Mouse (Mus musculus) liver, postnatal 0 days (tissue): Measurements from ENCODE around the gene Nacc1. TPM values are rescaled to one million over a fixed set of nuclear protein-coding genes. Genes with fewer than 3 reads are reported as not detected.

ENCODE experiments used
- ATAC-seq: fragments of 200-750 bp; cut with Nextera tagmentation; 2 replicates; pipeline ENCODE4 v1.8.0; 2017; ENCODE audit warnings: mild to moderate bottlenecking, moderate library complexity
- DNase-seq: peaks from one replicate; pipeline ENCODE4 v3.0.0-alpha.2; 2016
- H3K27ac ChIP-seq: fragments of 300-500 bp; sonication (generic); 2 replicates; pipeline ENCODE4 v1.5.1; 2014; ENCODE audit warnings: antibody characterized with exemption, moderate library complexity, mild to moderate bottlenecking, low read depth
- H3K27me3 ChIP-seq: fragments of 300-500 bp; sonication (generic); 2 replicates; pipeline ENCODE4 v1.6.1; 2014; ENCODE audit warnings: low read length, control low read depth, mixed read lengths; ENCODE audit not compliant: insufficient read depth
- H3K36me3 ChIP-seq: fragments of 300-500 bp; sonication (generic); replicated peaks from 2 replicates; pipeline ENCODE4 v1.6.1; 2014; ENCODE audit warnings: mild to moderate bottlenecking, control low read depth, low read length, moderate library complexity, mixed read lengths; ENCODE audit not compliant: insufficient read depth
- H3K4me1 ChIP-seq: fragments of 300-500 bp; sonication (generic); 2 replicates; pipeline ENCODE4 v1.6.1; 2014; ENCODE audit warnings: antibody characterized with exemption, mild to moderate bottlenecking, control low read depth; ENCODE audit not compliant: insufficient read depth
- H3K4me2 ChIP-seq: fragments of 300-500 bp; sonication (generic); 2 replicates; pipeline ENCODE4 v1.6.1; 2014; ENCODE audit warnings: low read depth, mild to moderate bottlenecking, low read length, moderate library complexity, mixed read lengths
- H3K4me3 ChIP-seq: fragments of 300-500 bp; sonication (generic); 2 replicates; pipeline ENCODE4 v1.5.1; 2014; ENCODE audit warnings: low read depth, low read length
- H3K9ac ChIP-seq: fragments of 300-500 bp; sonication (generic); replicated peaks from 2 replicates; pipeline ENCODE4 v1.6.1; 2014; ENCODE audit warnings: mild to moderate bottlenecking, moderate library complexity
- H3K9me3 ChIP-seq: fragments of 300-500 bp; sonication (generic); 2 replicates; pipeline ENCODE4 v1.6.1; 2016; ENCODE audit warnings: mild to moderate bottlenecking, control low read depth, low read length, mixed read lengths
- CTCF ChIP-seq: sonication (generic); IDR thresholded peaks from 2 replicates; pipeline ENCODE4 v1.5.1; 2016; ENCODE audit warnings: antibody characterized with exemption, low read depth
- EP300 ChIP-seq: IDR thresholded peaks from 2 replicates; pipeline ENCODE4 v1.6.1; 2016; ENCODE audit warnings: antibody characterized with exemption, low read depth, mild to moderate bottlenecking
- WGBS: fragments of 180-500 bp; shearing (Covaris S2); extraction: QIAGEN DNeasy Blood & Tissue Kit; methylation state at CpG from one replicate; pipeline ENCODE4 v1.1.7; 2014; ENCODE audit not compliant: insufficient replicate concordance; 5-methylcytosine and 5-hydroxymethylcytosine counted together
- polyA plus RNA-seq: library from polyadenylated mRNA; unstranded; fragments of >200 nt; fragmentation: Nextera tagmentation; extraction: Ambion mirVana; gene quantifications from 2 replicates; pipeline ENCODE4 v1.2.1, GENCODE M21; 2015

Gene Nacc1
- polyA plus RNA-seq, 1 experiment from 2014 or later, result 3.6 TPM

GRCm38 (mm10) chr8:84662581-84663065 is 25.0 kb downstream of the Nacc1 start, which contains the start of gene Ier2:
Ier2 (minus strand) TSS chr8:84662852.
- Histone ChIP-seq H3K4me3 (peak within 1 kb of the TSS; percentile 91), H3K4me1 (peaks cover 43% of the 10 kb centered on the region), H3K9ac (peak within 1 kb of the TSS; percentile 95), H3K27me3 (no peaks in the 10 kb centered on the region), H3K27ac (peak within 1 kb of the TSS; percentile 99), H3K4me2 (peak within 1 kb of the TSS; percentile 85), H3K36me3 (no peaks in the 10 kb centered on the region), H3K9me3 (no peaks in the 10 kb centered on the region)
- DNase-seq (peak; percentile 93), ATAC-seq (peak; percentile 56)
- under 1% methylated on average over 27 of the region's 27 CpGs for WGBS
- TF ChIP-seq EP300 (peak; percentile 72), CTCF (no peak)

DNA sequence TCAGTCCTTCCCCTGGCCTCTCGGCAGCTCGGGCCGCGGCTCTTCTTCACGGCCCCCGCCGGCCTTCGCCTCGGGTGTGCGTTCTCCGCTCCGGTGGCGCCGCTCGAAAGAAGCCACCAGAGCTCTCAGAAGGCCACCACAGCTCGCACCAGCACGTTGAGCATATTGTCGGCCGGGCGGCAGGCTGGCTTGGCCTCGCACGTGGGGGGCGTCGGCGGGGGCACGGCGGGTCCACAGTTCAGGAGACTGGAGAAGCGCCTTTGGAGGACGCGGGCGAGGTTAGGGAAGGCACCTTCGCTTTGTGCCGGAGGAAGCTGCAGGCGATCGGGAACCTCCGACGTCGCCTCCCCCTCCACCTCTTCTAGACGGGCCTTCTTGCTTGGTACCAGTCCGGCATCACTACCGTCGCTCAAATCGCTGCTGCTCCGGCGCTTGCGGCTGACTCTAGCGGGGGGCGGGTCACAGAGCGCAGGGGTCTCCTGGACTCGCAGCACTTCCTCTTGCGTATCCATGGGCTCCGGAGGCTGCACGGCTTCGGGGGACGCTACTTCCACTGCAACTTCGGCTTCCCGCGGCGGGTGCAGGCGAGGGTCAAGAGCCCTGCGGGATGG is 25.6 kb downstream of the Nacc1 start:
- H3K4me3 ChIP-seq, result peak overlapping the region; percentile 91
- peak overlapping the region; percentile 85 for H3K4me2 ChIP-seq
- no peaks in the 10 kb centered on the region for H3K36me3 ChIP-seq
- H3K9me3 ChIP-seq, result no peaks in the 10 kb centered on the region
- H3K27ac ChIP-seq, result peak overlapping the region; percentile 99
- no peak for TF ChIP-seq EP300
- no peak for TF ChIP-seq CTCF
- peak overlapping the region; percentile 95 for H3K9ac ChIP-seq
- DNase-seq (peak; percentile 70), ATAC-seq (peak; percentile 2)
- WGBS, result under 1% methylated on average over 58 of the region's 61 CpGs
- no peaks in the 10 kb centered on the region for H3K27me3 ChIP-seq
- peaks cover 49% of the 10 kb centered on the region for H3K4me1 ChIP-seq

- ATAC-seq, result peak; percentile 71
- WGBS, result under 1% methylated on average over 24 of the region's 24 CpGs
- H3K27me3 ChIP-seq, result no peaks in the 10 kb centered on the region
- DNase-seq, result peak; percentile 92
- H3K36me3 ChIP-seq, result no peaks in the 10 kb centered on the region
- peak overlapping the region; percentile 85 for H3K4me2 ChIP-seq
- H3K9ac ChIP-seq, result peak overlapping the region; percentile 95
- peak overlapping the region; percentile 91 for H3K4me3 ChIP-seq
- TF ChIP-seq EP300 (no peak), CTCF (0 out of 2 replicates have a peak, but pooled peaks have one; percentile 9)
- H3K9me3 ChIP-seq, result no peaks in the 10 kb centered on the region
- H3K27ac ChIP-seq, result peak overlapping the region; percentile 99
- peaks cover 55% of the 10 kb centered on the region for H3K4me1 ChIP-seq
Observed at GRCm38 (mm10) chr8:84661458-84661871, 26.2 kb downstream of the Nacc1 start.

DNA sequence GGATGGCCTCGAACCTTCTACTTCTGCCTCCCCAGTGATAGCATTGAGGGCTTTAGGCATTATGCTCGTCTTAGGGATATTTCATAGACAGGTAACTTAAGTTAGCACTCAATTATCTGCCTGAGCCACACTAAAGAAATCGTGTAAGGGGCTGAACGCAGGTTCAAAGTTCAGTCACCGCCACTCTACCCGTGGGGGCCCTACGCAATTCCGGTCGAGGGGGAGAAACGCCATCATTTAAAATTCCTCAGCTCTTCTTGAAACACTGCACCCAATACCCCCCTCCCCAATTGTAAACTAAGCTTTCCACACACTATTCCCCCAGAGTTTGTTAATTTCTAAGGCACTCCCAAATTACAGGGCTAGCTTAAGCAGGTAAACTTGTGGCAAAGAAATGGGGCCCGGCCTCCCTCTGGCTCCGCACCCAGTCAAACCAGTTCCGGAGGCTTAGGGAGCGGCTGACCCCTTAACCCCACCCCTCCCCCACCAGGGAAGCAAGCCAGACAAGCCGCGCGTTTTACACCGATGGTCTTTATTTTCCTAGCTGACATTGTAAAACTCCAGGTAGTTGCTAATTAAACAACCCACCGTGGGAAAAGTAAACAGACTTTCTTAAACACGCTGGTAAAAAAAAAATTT is 26.7 kb downstream of the Nacc1 start:
- no peak for TF ChIP-seq EP300
- no peak for TF ChIP-seq CTCF
- H3K9me3 ChIP-seq, result no peaks in the 10 kb centered on the region
- peak overlapping the region; percentile 91 for H3K4me3 ChIP-seq
- 1% methylated on average over 20 of the region's 20 CpGs for WGBS
- H3K36me3 ChIP-seq, result no peaks in the 10 kb centered on the region
- H3K9ac ChIP-seq, result peak overlapping the region; percentile 95
- peaks cover 55% of the 10 kb centered on the region for H3K4me1 ChIP-seq
- peak overlapping the region; percentile 99 for H3K27ac ChIP-seq
- peak overlapping the region; percentile 85 for H3K4me2 ChIP-seq
- peak; percentile 27 for ATAC-seq
- peak; percentile 81 for DNase-seq
- H3K27me3 ChIP-seq, result no peaks in the 10 kb centered on the region

- peak; percentile 25; the same call in 1 of the 2 replicates for TF ChIP-seq EP300
- TF ChIP-seq CTCF, result no peak
Observed at GRCm38 (mm10) chr8:84659936-84660818, 27.5 kb downstream of the Nacc1 start.

More at GRCm38 (mm10) chr8:84659936-84660818, 27.5 kb downstream of the Nacc1 start:
- Histone ChIP-seq H3K27me3 (no peaks in the 10 kb centered on the region), H3K9me3 (no peaks in the 10 kb centered on the region), H3K27ac (peak overlapping the region; percentile 99), H3K4me1 (peaks cover 56% of the 10 kb centered on the region), H3K4me3 (peak overlapping the region; percentile 91), H3K4me2 (peak overlapping the region; percentile 85), H3K36me3 (no peaks in the 10 kb centered on the region), H3K9ac (peak overlapping the region; percentile 95)
- DNase-seq, result peak; percentile 72
- 2% methylated on average over 32 of the region's 33 CpGs for WGBS
- ATAC-seq, result no peak
